Mouse (Mus musculus) lung, embryonic 15.5 days (tissue): ENCODE results near the gene Ppp1r36. TPM values are rescaled to one million over a fixed set of nuclear protein-coding genes. Genes with fewer than 3 reads are reported as not detected.

Experiments
- ATAC-seq: fragments of 200-750 bp; cut with Nextera tagmentation; 2 replicates; pipeline ENCODE4 v1.8.0; 2017; ENCODE audit warnings: moderate number of reproducible peaks, borderline replicate concordance; ENCODE audit not compliant: low FRiP score, low TSS enrichment; ENCODE audit errors: extremely low read depth
- H3K27ac ChIP-seq: fragments of 300-500 bp; sonication (generic); 2 replicates; pipeline ENCODE4 v1.5.1; 2015; ENCODE audit warnings: moderate library complexity, mild to moderate bottlenecking, inconsistent platforms
- H3K27me3 ChIP-seq: fragments of 300-500 bp; sonication (generic); 2 replicates; pipeline ENCODE4 v1.6.1; 2015; ENCODE audit warnings: inconsistent platforms
- H3K36me3 ChIP-seq: fragments of 300-500 bp; sonication (generic); 2 replicates; pipeline ENCODE4 v1.6.1; 2015; ENCODE audit warnings: inconsistent platforms
- H3K4me1 ChIP-seq: fragments of 300-500 bp; sonication (generic); 2 replicates; pipeline ENCODE4 v1.6.1; 2015; ENCODE audit warnings: inconsistent platforms
- H3K4me2 ChIP-seq: fragments of 300-500 bp; sonication (generic); 2 replicates; pipeline ENCODE4 v1.6.1; 2015; ENCODE audit warnings: inconsistent platforms, mild to moderate bottlenecking, moderate library complexity
- H3K4me3 ChIP-seq: fragments of 300-500 bp; sonication (generic); 2 replicates; pipeline ENCODE4 v1.5.1; 2015; ENCODE audit warnings: mild to moderate bottlenecking, inconsistent platforms
- H3K9ac ChIP-seq: fragments of 300-500 bp; sonication (generic); 2 replicates; pipeline ENCODE4 v1.6.1; 2015; ENCODE audit warnings: inconsistent platforms
- H3K9me3 ChIP-seq: fragments of 300-500 bp; sonication (generic); 2 replicates; pipeline ENCODE4 v1.6.1; 2016; ENCODE audit warnings: inconsistent platforms
- WGBS: fragments of 180-500 bp; shearing (Covaris S2); methylation state at CpG from one replicate; pipeline ENCODE4 v1.1.7; 2015; 5-methylcytosine and 5-hydroxymethylcytosine counted together
- polyA plus RNA-seq: library from polyadenylated mRNA; unstranded; fragments of >200 nt; fragmentation: Nextera tagmentation; extraction: Ambion mirVana; gene quantifications from 2 replicates; pipeline ENCODE4 v1.2.1, GENCODE M21; 2015

The Ppp1r36 gene
- polyA plus RNA-seq, 1 experiment from 2014 or later = 5.0 TPM

DNA sequence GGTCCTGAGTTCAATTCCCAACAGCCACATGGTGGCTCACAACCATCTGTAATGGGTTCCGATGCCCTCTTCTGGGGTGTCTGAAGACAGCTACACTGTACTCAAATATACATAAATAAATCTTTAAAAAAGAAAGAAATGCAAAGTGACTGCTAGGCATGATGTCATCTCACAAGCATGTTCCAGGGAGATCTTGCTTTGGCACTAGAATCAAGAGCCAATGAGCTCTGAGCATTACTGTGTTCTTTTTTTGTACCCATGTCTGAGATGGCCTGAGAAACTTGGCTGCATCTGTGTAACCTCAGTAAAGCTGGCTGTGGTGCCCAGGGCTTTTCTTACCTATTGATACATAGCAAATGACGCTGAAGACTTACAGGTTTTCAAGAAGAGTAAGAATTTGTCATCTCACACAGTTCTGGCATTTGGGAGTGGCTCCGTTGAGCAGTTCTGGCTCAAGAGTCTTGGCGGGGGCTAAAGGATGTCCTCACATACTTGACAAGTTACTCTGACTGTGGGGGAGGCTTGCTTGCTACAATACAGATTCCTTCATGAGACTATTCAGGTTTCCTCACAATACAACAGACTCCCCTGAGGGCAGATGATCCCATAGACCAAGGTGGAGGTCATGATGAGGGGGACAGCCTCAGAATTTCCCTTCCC is 62.6 kb downstream of the Ppp1r36 start:
- WGBS = 49% methylated on average over 4 of the region's 4 CpGs
- ATAC-seq = no peak

GRCm38 (mm10) chr12:76482446-76482845 is 65.1 kb downstream of the Ppp1r36 start:
- Histone ChIP-seq H3K9me3 (no peaks in the 10 kb centered on the region), H3K27ac (no peak overlapping the region), H3K4me1 (peaks cover 31% of the 10 kb centered on the region), H3K9ac (no peak overlapping the region), H3K36me3 (no peaks in the 10 kb centered on the region), H3K27me3 (no peaks in the 10 kb centered on the region), H3K4me2 (no peak overlapping the region), H3K4me3 (no peak overlapping the region)
- 86% methylated on average over 2 of the region's 2 CpGs for WGBS
- ATAC-seq = no peak

More for the DNA sequence above, 62.6 kb downstream of the Ppp1r36 start:
- Histone ChIP-seq H3K36me3 (no peaks in the 10 kb centered on the region), H3K4me3 (no peak overlapping the region), H3K4me2 (no peak overlapping the region), H3K4me1 (peaks cover 23% of the 10 kb centered on the region), H3K27me3 (no peaks in the 10 kb centered on the region), H3K9me3 (no peaks in the 10 kb centered on the region), H3K27ac (no peak overlapping the region), H3K9ac (no peak overlapping the region)

- Histone ChIP-seq H3K9me3 (no peaks in the 10 kb centered on the region), H3K9ac (no peak overlapping the region), H3K4me2 (no peak overlapping the region), H3K4me3 (no peak overlapping the region), H3K27ac (no peak overlapping the region), H3K27me3 (no peaks in the 10 kb centered on the region), H3K36me3 (no peaks in the 10 kb centered on the region), H3K4me1 (peaks cover 31% of the 10 kb centered on the region)
- WGBS = 79% methylated on average over 2 of the region's 2 CpGs
- no peak for ATAC-seq
These were observed 65.6 kb downstream of the Ppp1r36 start for GRCm38 (mm10) chr12:76482948-76483347.

DNA sequence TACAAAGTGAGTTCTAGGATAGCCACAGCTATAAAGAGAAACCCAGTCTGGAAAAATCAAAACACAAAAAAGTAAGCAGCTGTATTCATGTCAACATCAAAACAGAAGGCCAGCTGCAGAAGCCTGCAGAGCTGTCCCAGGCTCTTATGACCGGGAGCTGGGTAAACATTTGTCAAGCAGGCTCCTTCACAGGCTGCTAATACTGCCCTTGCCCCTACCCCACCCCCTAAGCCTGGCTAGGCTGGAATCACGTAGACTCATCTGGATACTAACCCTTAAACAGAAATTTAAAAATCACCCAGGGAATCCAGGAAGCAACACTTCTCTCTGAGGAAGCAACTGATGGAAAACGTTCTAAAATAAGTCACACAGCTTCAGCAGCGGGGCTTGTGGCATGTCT is 67.5 kb downstream of the Ppp1r36 start:
- ATAC-seq = peak; percentile 61; the same call in 1 of the 2 replicates
- WGBS = 10% methylated on average over 4 of the region's 4 CpGs
- peaks cover 16% of the 10 kb centered on the region for H3K4me1 ChIP-seq

GRCm38 (mm10) chr12:76485381-76485780 is 68.0 kb downstream of the Ppp1r36 start:
- no peak overlapping the region for H3K4me3 ChIP-seq
- H3K4me2 ChIP-seq = no peak overlapping the region
- H3K9ac ChIP-seq = no peak overlapping the region
- H3K27me3 ChIP-seq = no peaks in the 10 kb centered on the region
- no peak overlapping the region for H3K27ac ChIP-seq
- H3K36me3 ChIP-seq = no peaks in the 10 kb centered on the region
- H3K4me1 ChIP-seq = peaks cover 11% of the 10 kb centered on the region
- no peaks in the 10 kb centered on the region for H3K9me3 ChIP-seq
- no peak for ATAC-seq
- WGBS = 31% methylated on average over 11 of the region's 11 CpGs

More for the DNA sequence above, 67.5 kb downstream of the Ppp1r36 start:
- Histone ChIP-seq H3K9ac (no peak overlapping the region), H3K27me3 (no peaks in the 10 kb centered on the region), H3K27ac (no peak overlapping the region), H3K4me3 (no peak overlapping the region), H3K9me3 (no peaks in the 10 kb centered on the region), H3K36me3 (no peaks in the 10 kb centered on the region), H3K4me2 (no peak overlapping the region)

- H3K9ac ChIP-seq = no peak overlapping the region
- H3K36me3 ChIP-seq = no peaks in the 10 kb centered on the region
- H3K27ac ChIP-seq = no peak overlapping the region
- H3K9me3 ChIP-seq = no peaks in the 10 kb centered on the region
- H3K27me3 ChIP-seq = no peaks in the 10 kb centered on the region
- no peak overlapping the region for H3K4me3 ChIP-seq
- 46% methylated on average over 9 of the region's 9 CpGs for WGBS
- no peak overlapping the region for H3K4me2 ChIP-seq
- peaks cover 11% of the 10 kb centered on the region for H3K4me1 ChIP-seq
- ATAC-seq = no peak
These were observed 69.6 kb downstream of the Ppp1r36 start for GRCm38 (mm10) chr12:76486943-76487342.

Other genes starting within 250 kb of the Ppp1r36 start
- 0.34 TPM in 2 replicates for gene Esr2, start 240.3 kb upstream of the Ppp1r36 start, polyA plus RNA-seq
- not detected in 2 replicates for gene Tex21, start 170.8 kb upstream of the Ppp1r36 start, polyA plus RNA-seq
- 97.4 and 99.8 TPM in 2 replicates for gene Mthfd1, start 162.2 kb upstream of the Ppp1r36 start, polyA plus RNA-seq
- gene Akap5, start 92.6 kb upstream of the Ppp1r36 start, polyA plus RNA-seq = 23.3 and 28.7 TPM in 2 replicates
- gene Zbtb25, start 47.9 kb upstream of the Ppp1r36 start, polyA plus RNA-seq = 15.8 and 16.7 TPM in 2 replicates
- 9.6 and 10.8 TPM in 2 replicates for gene Zbtb1, start 47.3 kb upstream of the Ppp1r36 start, polyA plus RNA-seq
- 8.5 and 10.5 TPM in 2 replicates for gene Hspa2, start 13.4 kb upstream of the Ppp1r36 start, polyA plus RNA-seq
- 6.9 and 7.2 TPM in 2 replicates for gene Plekhg3, start 113.4 kb downstream of the Ppp1r36 start, polyA plus RNA-seq